11 mouse cellular contexts compared by ENCODE assay signal in genomic region chr19:59460328-59461115, GRCm38 (mm10). TPM values are rescaled to one million over a fixed set of nuclear protein-coding genes. Genes with fewer than 3 reads are reported as not detected.
DNase-seq lines count a peak whose midpoint lies in the region; ATAC-seq lines count a peak whose summit lies in the region.
"Had no signal": no experiment of that assay in that cellular context is flagged by ENCODE, and none has a peak within 500 bp of the region (broad histone marks: within the 10 kb centered on the region; RNA-seq: fewer than 3 reads in every experiment).

No protein-coding gene starts in this region.

- H3K9me3 ChIP-seq in midbrain, embryonic 16.5 days (replicated peaks; ENCODE audit: control insufficient read depth, low read length, poor library complexity, severe bottlenecking): no peaks in the 10 kb centered on the region
- H3K9me3 ChIP-seq: lung, embryonic 15.5 days had no signal

- DNase-seq in layer of hippocampus, postnatal 10 days (ENCODE audit: low spot score in 2 of 2): peak; percentile 52 to 63
- DNase-seq in layer of hippocampus, adult 18-20 months (ENCODE audit: low spot score in 2 of 2): no peak
- peak; percentile 62 for DNase-seq in embryo, embryonic 10.5 days (ENCODE audit: low spot score)
- peak; percentile 26 for DNase-seq in induced T-regulatory cell, adult 2 months (ENCODE audit: low read depth)
- no peak for DNase-seq in ovary, postnatal 10 days (ENCODE audit: low spot score)
- no peak for DNase-seq in Muller cell, postnatal 12 days (ENCODE audit: inconsistent ontology term)
- DNase-seq in liver: no peak
- DNase-seq: cerebellum, adult 9-11 months had no signal

- no peaks in the 10 kb centered on the region for H3K36me3 ChIP-seq in midbrain, embryonic 16.5 days (ENCODE audit: control insufficient read depth, insufficient read depth, low read length)
- H3K36me3 ChIP-seq: lung, embryonic 15.5 days had no signal

- H3K4me3 ChIP-seq in midbrain, embryonic 16.5 days (ENCODE audit: low read depth, low read length): peak overlapping the region; percentile 43

- H3K4me2 ChIP-seq in midbrain, embryonic 16.5 days (ENCODE audit: low read length): peak overlapping the region; percentile 47

- H3K9ac ChIP-seq in midbrain, embryonic 16.5 days (ENCODE audit: low read depth, low read length): peak overlapping the region; percentile 38; the same call in 1 of the 2 replicates
- H3K9ac ChIP-seq: lung, embryonic 15.5 days had no signal

- peaks cover 14% of the 10 kb centered on the region for H3K4me1 ChIP-seq in midbrain, embryonic 16.5 days (ENCODE audit: control insufficient read depth, insufficient read depth, low read length)

- WGBS in midbrain, embryonic 16.5 days: 2% methylated on average over 34 of the region's 34 CpGs

- H3K27me3 ChIP-seq in midbrain, embryonic 16.5 days (ENCODE audit: control insufficient read depth, insufficient read depth, low read depth, low read length): peaks cover 48% of the 10 kb centered on the region

- H3K27ac ChIP-seq in midbrain, embryonic 16.5 days (ENCODE audit: low read length): peak overlapping the region; percentile 76
- H3K27ac ChIP-seq: lung, embryonic 15.5 days had no signal

- no peak for ATAC-seq in midbrain, embryonic 16.5 days

RNA-seq across cellular contexts. Expression of gene Emx2, which starts 2.4 kb away (rescaled TPM):
- 10 to 100 TPM; 18.6 to 24.2 TPM for total RNA-seq in layer of hippocampus, postnatal 10 days (2021)
- 10 to 100 TPM; 29.4 to 31.3 TPM for total RNA-seq in layer of hippocampus, adult 18-20 months (2021)
- polyA plus RNA-seq in midbrain, embryonic 16.5 days (2015; fragmentation: Nextera tagmentation; extraction: Ambion mirVana): 10.8 and 14.2 TPM in 2 replicates
- polyA plus RNA-seq: heart, embryonic 16.5 days had no signal

Comparison
In these comparisons a context has a peak if more than half of its experiments do, and no peak if none do; other contexts are left out.
1. DNase-seq: peak in layer of hippocampus, postnatal 10 days (2 of 2), embryo, embryonic 10.5 days (single experiment) and induced T-regulatory cell, adult 2 months (single experiment); none in layer of hippocampus, adult 18-20 months (0 of 2), ovary, postnatal 10 days (single experiment), Muller cell, postnatal 12 days (single experiment) and liver (single experiment).